In genomic region chr3:149936197-149936596, GRCm38 (mm10) we compare ENCODE assay signal across 21 mouse cellular contexts.
DNase-seq lines count a peak whose midpoint lies in the region; ATAC-seq lines count a peak whose summit lies in the region.
"Had no signal": no experiment of that assay in that cellular context is flagged by ENCODE, and none has a peak within 500 bp of the region (broad histone marks: within the 10 kb centered on the region; RNA-seq: fewer than 3 reads in every experiment).

No protein-coding gene starts in this region.

- no peaks in the 10 kb centered on the region for H3K27me3 ChIP-seq in forebrain, embryonic 13.5 days
- no peaks in the 10 kb centered on the region for H3K27me3 ChIP-seq in forebrain, embryonic 12.5 days
- no peaks in the 10 kb centered on the region for H3K27me3 ChIP-seq in kidney, embryonic 15.5 days
- H3K27me3 ChIP-seq: embryonic facial prominence, embryonic 12.5 days had no signal

- H3K9me3 ChIP-seq in forebrain, embryonic 13.5 days (replicated peaks): no peaks in the 10 kb centered on the region
- no peaks in the 10 kb centered on the region for H3K9me3 ChIP-seq in forebrain, embryonic 12.5 days
- H3K9me3 ChIP-seq in kidney, embryonic 15.5 days (replicated peaks): no peaks in the 10 kb centered on the region
- H3K9me3 ChIP-seq: embryonic facial prominence, embryonic 12.5 days; heart, embryonic 10.5 days had no signal

- DNase-seq in layer of hippocampus, adult 11-12 months (ENCODE audit: low spot score): peak; percentile 6
- no peak for DNase-seq in layer of hippocampus, postnatal 25 days (ENCODE audit: extremely low spot score in 1 of 2, low spot score in 1 of 2)
- DNase-seq in brain, adult 2 months (ENCODE audit: low read depth, low spot score): peak; percentile 7
- peak; percentile 15 for DNase-seq in retina, embryonic 14.5 days (ENCODE audit: low spot score)
- DNase-seq: adrenal gland, adult 8-10 months; adrenal gland, postnatal 36 days; B cell, adult 2 months; cerebellum, adult 11-12 months; cerebellum, adult 9-10 months; cerebellum, postnatal 25 days; gastrocnemius, postnatal 10 days; heart, adult 18-20 months; heart, postnatal 10 days had no signal

- H3K9ac ChIP-seq in forebrain, embryonic 13.5 days: no peak overlapping the region
- H3K9ac ChIP-seq in forebrain, embryonic 12.5 days: no peak overlapping the region
- H3K9ac ChIP-seq in kidney, embryonic 15.5 days: no peak overlapping the region
- H3K9ac ChIP-seq: embryonic facial prominence, embryonic 12.5 days; hindbrain, embryonic 14.5 days had no signal

- H3K27ac ChIP-seq in forebrain, embryonic 13.5 days: no peak overlapping the region
- no peak overlapping the region for H3K27ac ChIP-seq in forebrain, embryonic 12.5 days
- H3K27ac ChIP-seq in kidney, embryonic 15.5 days: no peak overlapping the region
- H3K27ac ChIP-seq: embryonic facial prominence, embryonic 12.5 days; heart, embryonic 10.5 days; hindbrain, embryonic 14.5 days had no signal

- ATAC-seq in forebrain, embryonic 13.5 days: peak; percentile 43; the same call in 1 of the 2 replicates
- no peak for ATAC-seq in forebrain, embryonic 12.5 days (ENCODE audit: low FRiP score)
- ATAC-seq in kidney, embryonic 15.5 days (replicated peaks; ENCODE audit: low FRiP score): no peak
- ATAC-seq: CD4-positive, CD25-positive, alpha-beta regulatory T cell, adult 4 months had no signal

- H3K4me2 ChIP-seq in forebrain, embryonic 13.5 days: no peak overlapping the region
- no peak overlapping the region for H3K4me2 ChIP-seq in forebrain, embryonic 12.5 days
- no peak overlapping the region for H3K4me2 ChIP-seq in kidney, embryonic 15.5 days
- H3K4me2 ChIP-seq: embryonic facial prominence, embryonic 12.5 days; hindbrain, embryonic 14.5 days had no signal

- no peaks in the 10 kb centered on the region for H3K4me1 ChIP-seq in forebrain, embryonic 13.5 days
- no peaks in the 10 kb centered on the region for H3K4me1 ChIP-seq in forebrain, embryonic 12.5 days
- no peaks in the 10 kb centered on the region for H3K4me1 ChIP-seq in kidney, embryonic 15.5 days
- H3K4me1 ChIP-seq: embryonic facial prominence, embryonic 12.5 days; heart, embryonic 10.5 days had no signal

- no peak overlapping the region for H3K4me3 ChIP-seq in forebrain, embryonic 13.5 days
- no peak overlapping the region for H3K4me3 ChIP-seq in forebrain, embryonic 12.5 days (replicated peaks)
- no peak overlapping the region for H3K4me3 ChIP-seq in kidney, embryonic 15.5 days (replicated peaks)
- H3K4me3 ChIP-seq: embryonic facial prominence, embryonic 12.5 days; heart, embryonic 10.5 days had no signal

- 79% methylated on average over 9 of the region's 9 CpGs for WGBS in forebrain, embryonic 13.5 days
- 83% methylated on average over 9 of the region's 9 CpGs for WGBS in forebrain, embryonic 12.5 days
- WGBS in kidney, embryonic 15.5 days: 92% methylated on average over 9 of the region's 9 CpGs

- no peaks in the 10 kb centered on the region for H3K36me3 ChIP-seq in forebrain, embryonic 13.5 days (ENCODE audit: poor library complexity, severe bottlenecking)
- no peaks in the 10 kb centered on the region for H3K36me3 ChIP-seq in forebrain, embryonic 12.5 days (replicated peaks)
- no peaks in the 10 kb centered on the region for H3K36me3 ChIP-seq in kidney, embryonic 15.5 days
- H3K36me3 ChIP-seq: embryonic facial prominence, embryonic 12.5 days; G1E; heart, embryonic 10.5 days had no signal

Comparison
In these comparisons a context has a peak if more than half of its experiments do, and no peak if none do; other contexts are left out.
1. DNase-seq: peak in layer of hippocampus, adult 11-12 months (single experiment), brain, adult 2 months (single experiment) and retina, embryonic 14.5 days (single experiment); none in layer of hippocampus, postnatal 25 days (0 of 2).